Mouse (Mus musculus): ENCODE data around the gene Zfp804a.

Zfp804a gene

DNA sequence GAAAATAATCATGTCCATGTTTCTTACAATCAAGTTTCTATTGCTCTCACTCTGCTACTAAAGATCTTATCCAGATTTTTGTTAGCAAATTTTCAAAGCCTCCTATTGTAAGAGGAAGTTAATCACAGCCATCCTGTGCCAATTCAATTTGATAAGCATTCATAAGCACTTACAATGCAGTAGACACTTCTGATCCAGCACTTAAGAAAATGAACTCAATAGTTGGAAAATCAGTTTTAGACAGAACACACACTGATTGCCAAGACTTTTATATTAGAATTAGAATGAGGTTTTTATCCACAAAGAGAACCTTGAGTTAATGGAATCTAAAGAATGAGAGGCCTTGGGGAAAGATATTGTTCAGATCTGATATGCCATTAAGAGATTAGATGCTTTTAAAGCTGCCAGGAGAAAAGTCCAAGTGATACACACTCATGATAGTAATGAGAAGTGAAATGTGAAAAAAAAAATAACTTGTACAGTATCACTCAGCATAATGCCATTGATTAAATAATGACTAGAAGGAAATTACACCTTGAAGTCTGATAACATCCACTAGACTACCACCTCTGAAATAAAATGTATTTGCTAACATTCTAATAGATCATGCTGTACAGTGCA lies 194.0 kb downstream of the Zfp804a start:
- no peak for DNase-seq (ENCODE audit: extremely low read depth, low read depth, low spot score)

DNA sequence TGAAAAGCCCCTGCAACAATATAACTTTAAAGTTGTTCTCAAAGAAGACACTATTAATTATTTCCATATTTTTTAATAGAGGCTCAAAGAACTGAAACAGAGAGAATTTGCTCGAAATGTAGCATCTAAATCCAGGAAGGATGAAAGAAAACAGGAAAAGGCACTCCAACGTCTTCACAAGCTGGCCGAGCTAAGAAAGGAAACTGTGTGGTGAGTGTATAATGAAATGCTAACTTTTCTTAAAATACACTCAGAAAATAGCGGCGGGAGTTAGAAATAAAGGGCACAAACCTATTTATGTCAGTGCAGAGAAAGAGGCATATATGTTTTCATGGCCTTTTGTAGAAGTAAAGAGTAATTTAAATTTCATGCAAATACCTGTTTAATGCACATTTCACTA lies 200.4 kb downstream of the Zfp804a start:
- DNase-seq (ENCODE audit: extremely low read depth, low read depth, low spot score): no peak

DNA sequence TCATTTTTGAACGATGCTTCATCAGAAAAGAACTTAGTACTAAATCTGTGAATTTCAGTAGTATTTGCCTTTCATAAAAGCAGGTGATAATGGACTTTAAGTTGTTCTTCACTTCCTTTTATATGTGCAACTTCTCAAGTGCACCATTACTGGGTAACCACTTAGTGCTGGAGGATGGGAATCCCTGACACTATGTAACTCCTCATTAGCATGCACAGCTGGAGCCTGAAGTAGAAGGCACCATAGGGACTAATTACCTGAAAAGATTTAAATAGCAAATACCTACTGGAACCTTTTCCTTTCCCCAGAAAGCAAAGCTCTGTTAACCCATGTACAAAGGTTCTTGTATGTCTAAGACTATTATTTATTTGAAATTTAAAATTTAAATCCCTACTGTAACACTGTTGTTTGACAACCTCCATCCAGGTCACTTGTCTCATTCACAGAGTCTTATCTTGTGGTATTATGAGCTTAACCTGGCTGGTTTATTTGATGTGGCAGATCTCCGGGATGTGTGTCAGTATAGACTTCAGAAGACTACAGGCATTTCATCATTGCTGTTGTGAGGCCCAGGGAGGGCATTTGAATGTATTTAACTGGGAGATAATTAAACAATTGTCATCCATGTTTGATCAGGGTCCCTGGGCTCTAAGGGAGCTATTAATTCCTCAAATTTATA lies 229.7 kb downstream of the Zfp804a start:
- DNase-seq (ENCODE audit: extremely low read depth, low read depth, low spot score): no peak

DNA sequence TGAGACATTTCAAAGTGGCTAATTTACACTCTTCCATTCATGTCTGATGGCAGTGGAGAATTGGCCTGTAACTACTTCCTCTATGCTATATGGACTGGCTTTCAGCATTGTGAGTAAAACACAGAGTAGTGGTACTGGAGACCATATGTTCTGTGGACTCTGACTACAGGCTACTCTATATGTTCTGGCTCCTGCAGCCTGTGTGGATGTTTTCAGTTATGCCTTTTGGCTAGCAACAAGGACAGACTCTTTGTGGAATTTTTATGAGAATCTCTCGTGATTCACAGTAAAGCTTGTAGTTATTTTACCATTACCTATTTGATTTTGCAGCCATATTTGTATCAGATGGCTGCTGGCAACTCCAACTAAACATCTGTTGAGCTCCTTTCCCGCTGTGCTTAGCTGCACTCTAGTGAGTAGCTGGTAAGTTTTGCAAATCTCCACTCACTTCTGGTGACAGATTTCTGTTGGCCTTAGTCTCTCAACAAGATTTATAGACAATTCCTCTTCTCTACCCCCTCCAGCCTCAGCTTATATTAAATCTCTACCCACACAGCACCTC lies 242.0 kb downstream of the Zfp804a start:
- no peak for DNase-seq (ENCODE audit: extremely low read depth, low read depth, low spot score)

Data from fat pad, adult 2 months (tissue).